In genomic region chr9:40397036-40397435, GRCm38 (mm10) we compare ENCODE assay signal across 8 mouse cellular contexts.
A peak's percentile ranks its signal among the peaks of the same experiment; 100 is the strongest.
DNase-seq lines count a peak whose midpoint lies in the region; ATAC-seq and TF ChIP-seq lines count a peak whose summit lies in the region.

No protein-coding gene starts in this region.

- peak; percentile 69 for DNase-seq in brain, embryonic 18.5 days (ENCODE audit: low read depth, low spot score)
- DNase-seq in frontal cortex, adult 2 months (ENCODE audit: extremely low spot score in 1 of 2, low spot score in 1 of 2), result peak; percentile 78 to 88
- peak; percentile 74 for DNase-seq in induced T-regulatory cell, adult 2 months (ENCODE audit: low read depth)
- DNase-seq in left cerebral cortex, postnatal 4 days, result peak; percentile 49
- DNase-seq in skeletal muscle tissue, adult 2 months (ENCODE audit: low read depth, low spot score), result peak; percentile 40
- DNase-seq in urinary bladder, postnatal 10 days (ENCODE audit: low spot score), result no peak

- peak; percentile 85 for ATAC-seq in megakaryocyte-erythroid progenitor cell, adult 5-6 weeks (replicated peaks; ENCODE audit: low FRiP score, low TSS enrichment, poor library complexity, severe bottlenecking)

- no peaks in the 10 kb centered on the region for H3K27me3 ChIP-seq in ES-Bruce4 (ENCODE audit: control insufficient read depth, insufficient read depth, low read length, poor library complexity, severe bottlenecking)

- intact Hi-C loops in left cerebral cortex, postnatal 4 days (cut with DNase I), result no loop called here

- H3K9me3 ChIP-seq in ES-Bruce4 (replicated peaks; ENCODE audit: control insufficient read depth, insufficient read depth, low read length, poor library complexity, severe bottlenecking), result no peaks in the 10 kb centered on the region

- H3K27ac ChIP-seq in ES-Bruce4 (ENCODE audit: insufficient read depth, low read length), result peak overlapping the region; percentile 100

- H3K36me3 ChIP-seq in ES-Bruce4 (ENCODE audit: control insufficient read depth, insufficient read depth, low read length, poor library complexity, severe bottlenecking), result no peaks in the 10 kb centered on the region

- peak overlapping the region; percentile 69 for H3K4me3 ChIP-seq in ES-Bruce4 (ENCODE audit: low read depth, low read length)

- no peak for TF ChIP-seq CTCF in ES-Bruce4 (IDR thresholded peaks at IDR 0.05; ENCODE audit: low read depth, low read length)

- H3K9ac ChIP-seq in ES-Bruce4 (ENCODE audit: low read depth, poor library complexity, severe bottlenecking), result peak overlapping the region; percentile 42

- H3K4me1 ChIP-seq in ES-Bruce4 (ENCODE audit: control insufficient read depth, insufficient read depth, low read length), result peaks cover 3% of the 10 kb centered on the region

- TF ChIP-seq POLR2A in ES-Bruce4 (IDR thresholded peaks at IDR 0.05; ENCODE audit: insufficient read depth, low read length), result peak; percentile 66

- TF ChIP-seq EP300 in ES-Bruce4 (IDR thresholded peaks at IDR 0.05; ENCODE audit: insufficient read depth, low read depth, low read length), result no peak
